Mouse (Mus musculus) limb, embryonic 14.5 days (tissue): ENCODE measurements around the gene Trpm5. TPM values are rescaled to one million over a fixed set of nuclear protein-coding genes. Genes with fewer than 3 reads are reported as not detected.

Experiments used
- ATAC-seq: fragments of 200-750 bp; cut with Nextera tagmentation; 2 replicates; pipeline ENCODE4 v1.8.0; 2017; ENCODE audit warnings: low read depth, moderate number of reproducible peaks, moderate TSS enrichment; ENCODE audit not compliant: low FRiP score
- DNase-seq: peaks from one replicate; pipeline ENCODE4 v3.0.0-alpha.2; 2015; ENCODE audit warnings: low spot score
- H3K27ac ChIP-seq: fragments of 300-500 bp; sonication (generic); replicated peaks from 2 replicates; pipeline ENCODE4 v1.5.1; 2014; ENCODE audit warnings: low read depth, mild to moderate bottlenecking, low read length, moderate library complexity, mixed read lengths
- H3K27me3 ChIP-seq: fragments of 300-500 bp; sonication (generic); 2 replicates; pipeline ENCODE4 v1.6.1; 2014; ENCODE audit warnings: low read length, mixed read lengths; ENCODE audit not compliant: control insufficient read depth, insufficient read depth
- H3K36me3 ChIP-seq: fragments of 300-500 bp; sonication (generic); 2 replicates; pipeline ENCODE4 v1.6.1; 2014; ENCODE audit warnings: mild to moderate bottlenecking, low read length, moderate library complexity, mixed read lengths; ENCODE audit not compliant: control insufficient read depth, insufficient read depth
- H3K4me1 ChIP-seq: fragments of 300-500 bp; sonication (generic); 2 replicates; pipeline ENCODE4 v1.6.1; 2014; ENCODE audit warnings: antibody characterized with exemption, low read length, mixed read lengths; ENCODE audit not compliant: control insufficient read depth, insufficient read depth
- H3K4me2 ChIP-seq: fragments of 300-500 bp; sonication (generic); replicated peaks from 2 replicates; pipeline ENCODE4 v1.6.1; 2014; ENCODE audit warnings: low read depth, mild to moderate bottlenecking, low read length, moderate library complexity; ENCODE audit not compliant: severe bottlenecking
- H3K4me3 ChIP-seq: fragments of 300-500 bp; sonication (generic); replicated peaks from 2 replicates; pipeline ENCODE4 v1.5.1; 2014; ENCODE audit warnings: low read length
- H3K9ac ChIP-seq: fragments of 300-500 bp; sonication (generic); 2 replicates; pipeline ENCODE4 v1.6.1; 2014; ENCODE audit warnings: mild to moderate bottlenecking, low read depth, low read length, moderate library complexity; ENCODE audit not compliant: severe bottlenecking
- H3K9me3 ChIP-seq: fragments of 300-500 bp; sonication (generic); 2 replicates; pipeline ENCODE4 v1.6.1; 2016; ENCODE audit warnings: low read length; ENCODE audit not compliant: control insufficient read depth
- POLR2A ChIP-seq: fragments of 200-500 bp; IDR thresholded peaks from 2 replicates; pipeline ENCODE4 v1.8.0; 2012; ENCODE audit warnings: inconsistent platforms, mild to moderate bottlenecking, moderate library complexity, borderline replicate concordance; ENCODE audit not compliant: insufficient read depth, insufficient read length; ENCODE audit errors: extremely low read depth
- WGBS: fragments of 180-500 bp; shearing (Covaris S2); extraction: QIAGEN DNeasy Blood & Tissue Kit; methylation state at CpG from one replicate; pipeline ENCODE4 v1.1.7; 2014; 5-methylcytosine and 5-hydroxymethylcytosine counted together
- polyA plus RNA-seq, 2 experiments: library from polyadenylated mRNA; depleted of rRNA in 1 of 2; stranded (reverse) in 1 of 2; unstranded in 1 of 2; fragments of >200 nt; fragmentation: Nextera tagmentation in 1 of 2; extraction: Ambion mirVana in 1 of 2; gene quantifications; 2 replicates each; pipeline versions ENCODE4 v1.2.1 to v1.2.3; 2012 to 2014

Trpm5 gene
- polyA plus RNA-seq, 2 experiments: 24.1 to 63.4 TPM

- WGBS: 84% methylated on average over 7 of the region's 7 CpGs
- Histone ChIP-seq H3K9ac (no peak overlapping the region), H3K4me2 (no peak overlapping the region), H3K27me3 (no peaks in the 10 kb centered on the region), H3K27ac (no peak overlapping the region), H3K4me3 (no peak overlapping the region), H3K9me3 (0 out of 2 replicates have a peak, but pooled peaks cover 3% of the 10 kb centered on the region), H3K4me1 (no peaks in the 10 kb centered on the region), H3K36me3 (no peaks in the 10 kb centered on the region; the same call in 1 of the 2 replicates)
- DNase-seq (no peak), ATAC-seq (no peak)
- no peak for TF ChIP-seq POLR2A
These were observed 48.1 kb downstream of the Trpm5 start for GRCm38 (mm10) chr7:143046358-143046757.

GRCm38 (mm10) chr7:143044826-143045206 lies 49.6 kb downstream of the Trpm5 start:
- no peaks in the 10 kb centered on the region; the same call in 1 of the 2 replicates for H3K36me3 ChIP-seq
- no peaks in the 10 kb centered on the region for H3K4me1 ChIP-seq
- H3K27me3 ChIP-seq: no peaks in the 10 kb centered on the region
- ATAC-seq (no peak), DNase-seq (no peak)
- no peak overlapping the region for H3K9ac ChIP-seq
- H3K9me3 ChIP-seq: 0 out of 2 replicates have a peak, but pooled peaks cover 3% of the 10 kb centered on the region
- no peak overlapping the region for H3K27ac ChIP-seq
- H3K4me3 ChIP-seq: no peak overlapping the region
- no peak overlapping the region for H3K4me2 ChIP-seq
- no peak for TF ChIP-seq POLR2A

GRCm38 (mm10) chr7:143044049-143044825 lies 50.2 kb downstream of the Trpm5 start:
- no peak overlapping the region for H3K4me2 ChIP-seq
- H3K27me3 ChIP-seq: no peaks in the 10 kb centered on the region
- no peak overlapping the region for H3K9ac ChIP-seq
- DNase-seq: no peak
- no peaks in the 10 kb centered on the region for H3K4me1 ChIP-seq
- H3K9me3 ChIP-seq: 0 out of 2 replicates have a peak, but pooled peaks cover 3% of the 10 kb centered on the region
- no peak for ATAC-seq
- no peak overlapping the region for H3K4me3 ChIP-seq
- no peak for TF ChIP-seq POLR2A
- WGBS: 86% methylated on average over 2 of the region's 2 CpGs
- H3K27ac ChIP-seq: no peak overlapping the region
- H3K36me3 ChIP-seq: no peaks in the 10 kb centered on the region; the same call in 1 of the 2 replicates

DNA sequence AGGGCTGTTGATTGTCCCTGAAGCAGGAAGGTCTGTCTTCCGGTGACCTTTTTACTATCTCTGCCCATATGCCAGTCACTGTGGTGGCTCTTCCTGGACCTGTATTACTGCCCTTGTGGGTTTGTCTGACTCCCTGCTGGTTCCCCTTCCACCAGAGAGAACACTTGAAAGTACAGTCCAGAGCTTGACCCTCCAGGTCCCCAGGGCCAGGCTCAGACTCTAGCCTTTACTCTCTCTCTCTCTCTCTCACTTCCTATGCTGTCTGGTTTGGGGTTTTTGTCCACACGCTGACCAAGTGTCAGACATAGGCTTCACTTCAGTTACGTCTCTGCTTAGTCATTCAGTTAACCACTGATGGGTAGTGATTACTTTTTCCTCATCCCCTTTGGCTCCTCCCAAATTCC lies 51.5 kb downstream of the Trpm5 start:
- no peak overlapping the region for H3K4me3 ChIP-seq
- H3K4me2 ChIP-seq: no peak overlapping the region
- 84% methylated on average over 3 of the region's 3 CpGs for WGBS
- ATAC-seq (no peak), DNase-seq (no peak)
- no peaks in the 10 kb centered on the region for H3K4me1 ChIP-seq
- no peak overlapping the region for H3K9ac ChIP-seq
- no peaks in the 10 kb centered on the region for H3K27me3 ChIP-seq
- H3K36me3 ChIP-seq: no peaks in the 10 kb centered on the region; the same call in none of the 2 replicates
- 0 out of 2 replicates have a peak, but pooled peaks cover 3% of the 10 kb centered on the region for H3K9me3 ChIP-seq
- TF ChIP-seq POLR2A: no peak
- H3K27ac ChIP-seq: no peak overlapping the region

DNA sequence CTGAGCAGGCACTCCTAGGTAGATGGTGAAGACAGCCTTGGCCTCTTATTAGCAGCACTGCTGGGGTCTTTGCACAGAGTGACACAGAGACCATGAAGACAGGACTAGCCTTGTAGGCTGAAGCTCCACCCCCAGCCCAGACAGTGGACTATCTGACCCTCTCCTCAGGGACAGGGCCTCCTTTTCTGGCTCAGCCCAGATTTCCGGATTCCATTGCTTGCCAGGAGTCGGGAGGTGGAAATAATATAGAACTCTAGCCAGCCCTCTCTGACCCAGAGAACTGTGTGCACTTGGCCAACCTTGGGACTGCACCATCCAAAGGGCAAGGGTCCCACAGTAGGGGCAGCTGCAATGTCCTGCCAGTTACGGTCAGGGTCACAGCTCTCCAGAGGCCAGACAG lies 52.4 kb downstream of the Trpm5 start:
- peaks cover 3% of the 10 kb centered on the region for H3K36me3 ChIP-seq
- H3K9me3 ChIP-seq: 0 out of 2 replicates have a peak, but pooled peaks cover 3% of the 10 kb centered on the region
- H3K4me3 ChIP-seq: no peak overlapping the region
- no peak for TF ChIP-seq POLR2A
- ATAC-seq: no peak
- H3K4me2 ChIP-seq: no peak overlapping the region
- no peak overlapping the region for H3K27ac ChIP-seq
- no peak overlapping the region for H3K9ac ChIP-seq
- H3K4me1 ChIP-seq: no peaks in the 10 kb centered on the region
- WGBS: 66% methylated on average over 3 of the region's 3 CpGs
- H3K27me3 ChIP-seq: no peaks in the 10 kb centered on the region
- DNase-seq: no peak
